Mouse (Mus musculus) kidney, embryonic 14.5 days (tissue): ENCODE measurements around the gene Gemin6. TPM values are rescaled to one million over a fixed set of nuclear protein-coding genes. Genes with fewer than 3 reads are reported as not detected.
"Not testable (repeated sequence)": the region's sequence is repeated elsewhere in the genome, so short reads cannot be mapped to it uniquely, and the experiment has no call there.

Experiments
- ATAC-seq: fragments of 200-750 bp; cut with Nextera tagmentation; 2 replicates; pipeline ENCODE4 v1.8.0; 2017; ENCODE audit warnings: moderate number of reproducible peaks, mild to moderate bottlenecking, moderate TSS enrichment, moderate library complexity; ENCODE audit not compliant: low FRiP score, low TSS enrichment
- H3K27ac ChIP-seq: fragments of 300-500 bp; sonication (generic); 2 replicates; pipeline ENCODE4 v1.5.1; 2014; ENCODE audit warnings: low read depth, mild to moderate bottlenecking, low read length, moderate library complexity, mixed read lengths
- H3K27me3 ChIP-seq: fragments of 300-500 bp; sonication (generic); 2 replicates; pipeline ENCODE4 v1.6.1; 2014; ENCODE audit warnings: mild to moderate bottlenecking, low read length; ENCODE audit not compliant: control insufficient read depth, insufficient read depth
- H3K36me3 ChIP-seq: fragments of 300-500 bp; sonication (generic); 2 replicates; pipeline ENCODE4 v1.6.1; 2014; ENCODE audit warnings: low read length, mixed read lengths; ENCODE audit not compliant: control insufficient read depth, insufficient read depth
- H3K4me1 ChIP-seq: fragments of 300-500 bp; sonication (generic); 2 replicates; pipeline ENCODE4 v1.6.1; 2014; ENCODE audit warnings: low read length, mixed read lengths; ENCODE audit not compliant: control insufficient read depth, insufficient read depth
- H3K4me2 ChIP-seq: fragments of 300-500 bp; sonication (generic); replicated peaks from 2 replicates; pipeline ENCODE4 v1.6.1; 2014; ENCODE audit warnings: low read depth, mild to moderate bottlenecking, low read length
- H3K4me3 ChIP-seq: fragments of 300-500 bp; sonication (generic); 2 replicates; pipeline ENCODE4 v1.5.1; 2014; ENCODE audit warnings: mild to moderate bottlenecking, low read length
- H3K9ac ChIP-seq: fragments of 300-500 bp; sonication (generic); 2 replicates; pipeline ENCODE4 v1.6.1; 2014; ENCODE audit warnings: low read depth, mild to moderate bottlenecking, low read length, moderate library complexity
- H3K9me3 ChIP-seq: fragments of 300-500 bp; sonication (generic); 2 replicates; pipeline ENCODE4 v1.6.1; 2016; ENCODE audit warnings: low read length; ENCODE audit not compliant: control insufficient read depth
- WGBS: fragments of 180-500 bp; shearing (Covaris S2); extraction: QIAGEN DNeasy Blood & Tissue Kit; methylation state at CpG from one replicate; pipeline ENCODE4 v1.1.7; 2014; 5-methylcytosine and 5-hydroxymethylcytosine counted together
- polyA plus RNA-seq: library from polyadenylated mRNA; unstranded; fragments of >200 nt; fragmentation: Nextera tagmentation; extraction: Ambion mirVana; gene quantifications from 2 replicates; pipeline ENCODE4 v1.2.1, GENCODE M21; 2014

Gemin6 gene
- polyA plus RNA-seq, 1 experiment from 2014 or later = 49.0 TPM

- Histone ChIP-seq H3K27ac (no peak overlapping the region), H3K9ac (no peak overlapping the region), H3K4me3 (no peak overlapping the region), H3K36me3 (peaks cover 70% of the 10 kb centered on the region), H3K27me3 (no peaks in the 10 kb centered on the region), H3K4me1 (peaks cover 7% of the 10 kb centered on the region; the same call in 1 of the 2 replicates), H3K4me2 (no peak overlapping the region), H3K9me3 (no peaks in the 10 kb centered on the region)
- WGBS = 85% methylated on average over 3 of the region's 3 CpGs
- ATAC-seq = 0 out of 2 replicates have a peak, but pooled peaks have one; percentile 52
Observed at GRCm38 (mm10) chr17:80199160-80199778, 25.0 kb upstream of the Gemin6 start.

GRCm38 (mm10) chr17:80205657-80206056 is 18.6 kb upstream of the Gemin6 start:
- Histone ChIP-seq H3K4me1 (peaks cover 7% of the 10 kb centered on the region; the same call in 1 of the 2 replicates), H3K4me2 (peak overlapping the region; percentile 75), H3K27me3 (no peaks in the 10 kb centered on the region), H3K4me3 (peak overlapping the region; percentile 90), H3K36me3 (peaks cover 44% of the 10 kb centered on the region), H3K9me3 (no peaks in the 10 kb centered on the region), H3K27ac (0 out of 2 replicates have a peak overlapping the region, but pooled peaks have one; percentile 99), H3K9ac (peak overlapping the region; percentile 99)
- WGBS = 15% methylated on average over 5 of the region's 5 CpGs
- ATAC-seq = no peak

- under 1% methylated on average over 36 of the region's 36 CpGs for WGBS
- H3K27me3 ChIP-seq = no peaks in the 10 kb centered on the region
- peak; percentile 63 for ATAC-seq
- H3K4me3 ChIP-seq = peak overlapping the region; percentile 90
- peaks cover 7% of the 10 kb centered on the region; the same call in 1 of the 2 replicates for H3K4me1 ChIP-seq
- no peaks in the 10 kb centered on the region for H3K9me3 ChIP-seq
- peak overlapping the region; percentile 75 for H3K4me2 ChIP-seq
- H3K9ac ChIP-seq = peak overlapping the region; percentile 99
- peak overlapping the region; percentile 99 for H3K27ac ChIP-seq
- peaks cover 39% of the 10 kb centered on the region for H3K36me3 ChIP-seq
Observed at GRCm38 (mm10) chr17:80206301-80206670, 18.0 kb upstream of the Gemin6 start.

GRCm38 (mm10) chr17:80206671-80207581 is 17.3 kb upstream of the Gemin6 start, which contains the start of the genes Srsf7 and Ttc39d:
Gene Srsf7, minus strand, starts transcription at chr17:80207307.
Gene Ttc39d, plus strand, starts transcription at chr17:80207460.
- Histone ChIP-seq H3K9me3 (no peaks in the 10 kb centered on the region), H3K4me2 (peak within 1 kb of the TSS; percentile 75), H3K4me3 (peak within 1 kb of the TSS; percentile 90), H3K27ac (peak within 1 kb of the TSS; percentile 99), H3K27me3 (no peaks in the 10 kb centered on the region), H3K4me1 (peaks cover 7% of the 10 kb centered on the region; the same call in 1 of the 2 replicates), H3K9ac (peak within 1 kb of the TSS; percentile 99), H3K36me3 (peaks cover 33% of the 10 kb centered on the region)
- ATAC-seq = peak; percentile 93
- under 1% methylated on average over 77 of the region's 95 CpGs for WGBS

GRCm38 (mm10) chr17:80213998-80214397 is 10.2 kb upstream of the Gemin6 start:
- not testable (repeated sequence) for H3K9ac ChIP-seq, H3K27ac ChIP-seq, ATAC-seq, H3K36me3 ChIP-seq, H3K9me3 ChIP-seq, H3K4me2 ChIP-seq, H3K27me3 ChIP-seq, H3K4me1 ChIP-seq, H3K4me3 ChIP-seq
- WGBS = 92% methylated on average over 4 of the region's 4 CpGs

GRCm38 (mm10) chr17:80220131-80220530 is 4.1 kb upstream of the Gemin6 start:
- Histone ChIP-seq H3K4me3 (no peak overlapping the region), H3K36me3 (no peaks in the 10 kb centered on the region), H3K27me3 (no peaks in the 10 kb centered on the region), H3K9me3 (no peaks in the 10 kb centered on the region), H3K4me1 (no peaks in the 10 kb centered on the region), H3K9ac (no peak overlapping the region), H3K27ac (no peak overlapping the region), H3K4me2 (no peak overlapping the region)
- ATAC-seq = no peak
- 60% methylated on average over 2 of the region's 2 CpGs for WGBS

GRCm38 (mm10) chr17:80221202-80221601 is 3.0 kb upstream of the Gemin6 start:
- no peak overlapping the region for H3K27ac ChIP-seq
- H3K27me3 ChIP-seq = no peaks in the 10 kb centered on the region
- H3K4me1 ChIP-seq = no peaks in the 10 kb centered on the region
- ATAC-seq = no peak
- no peak overlapping the region for H3K4me2 ChIP-seq
- no peak overlapping the region for H3K4me3 ChIP-seq
- H3K9ac ChIP-seq = no peak overlapping the region
- H3K9me3 ChIP-seq = no peaks in the 10 kb centered on the region
- WGBS = 66% methylated on average over 9 of the region's 9 CpGs
- H3K36me3 ChIP-seq = no peaks in the 10 kb centered on the region

- Histone ChIP-seq H3K36me3 (no peaks in the 10 kb centered on the region), H3K9me3 (no peaks in the 10 kb centered on the region), H3K27me3 (no peaks in the 10 kb centered on the region), H3K4me3 (no peak overlapping the region), H3K27ac (no peak overlapping the region), H3K4me1 (no peaks in the 10 kb centered on the region), H3K9ac (no peak overlapping the region), H3K4me2 (no peak overlapping the region)
- no peak for ATAC-seq
- 69% methylated on average over 3 of the region's 3 CpGs for WGBS
Observed at GRCm38 (mm10) chr17:80221890-80222628, 2.2 kb upstream of the Gemin6 start.
